Mouse (Mus musculus): ENCODE data around the gene Fscn1. TPM values are rescaled to one million over a fixed set of nuclear protein-coding genes. Genes with fewer than 3 reads are reported as not detected.

Fscn1 gene
- polyA plus RNA-seq, 1 experiment from 2014 or later, result 506 TPM

- Histone ChIP-seq H3K4me2 (no peak overlapping the region), H3K27ac (replicated peaks) (no peak overlapping the region), H3K4me1 (replicated peaks) (no peaks in the 10 kb centered on the region), H3K9me3 (no peaks in the 10 kb centered on the region), H3K27me3 (no peaks in the 10 kb centered on the region), H3K36me3 (no peaks in the 10 kb centered on the region), H3K4me3 (no peak overlapping the region), H3K9ac (no peak overlapping the region)
- 58% methylated on average over 8 of the region's 8 CpGs for WGBS
- ATAC-seq (ENCODE audit: low FRiP score, low read depth), result no peak
Observed at GRCm38 (mm10) chr5:142983174-142983573, 23.0 kb downstream of the Fscn1 start.

GRCm38 (mm10) chr5:142984271-142984670, 24.1 kb downstream of the Fscn1 start:
- no peak overlapping the region for H3K4me2 ChIP-seq
- no peak overlapping the region for H3K27ac ChIP-seq (replicated peaks)
- H3K4me3 ChIP-seq, result no peak overlapping the region
- ATAC-seq (ENCODE audit: low FRiP score, low read depth), result no peak
- no peak overlapping the region for H3K9ac ChIP-seq
- no peaks in the 10 kb centered on the region for H3K4me1 ChIP-seq (replicated peaks)
- no peaks in the 10 kb centered on the region for H3K36me3 ChIP-seq
- WGBS, result 71% methylated on average over 10 of the region's 10 CpGs
- no peaks in the 10 kb centered on the region for H3K27me3 ChIP-seq
- H3K9me3 ChIP-seq, result no peaks in the 10 kb centered on the region

DNA sequence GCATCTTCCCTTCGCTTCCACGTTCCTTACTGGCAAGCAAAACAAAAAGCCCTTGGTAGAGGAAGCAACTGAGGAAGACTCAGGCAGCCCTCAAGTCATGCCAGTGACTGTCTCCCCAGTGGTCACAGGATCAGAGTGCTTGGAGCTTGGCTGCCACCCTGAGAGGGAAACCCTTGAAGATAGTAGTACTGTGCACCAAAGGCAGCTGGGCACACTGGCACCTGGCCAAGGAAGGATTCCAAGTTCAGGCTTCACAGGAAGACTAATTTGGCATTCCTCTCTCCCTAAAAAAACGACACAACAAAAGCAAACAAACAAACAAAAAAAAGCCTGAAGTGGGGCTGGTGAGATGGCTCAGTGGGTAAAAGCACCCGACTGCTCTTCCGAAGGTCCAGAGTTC, 28.4 kb downstream of the Fscn1 start:
- H3K9ac ChIP-seq, result no peak overlapping the region
- H3K9me3 ChIP-seq, result no peaks in the 10 kb centered on the region
- H3K27me3 ChIP-seq, result no peaks in the 10 kb centered on the region
- no peak overlapping the region; the same call in 1 of the 2 replicates for H3K27ac ChIP-seq (replicated peaks)
- H3K36me3 ChIP-seq, result peaks cover 16% of the 10 kb centered on the region; the same call in 1 of the 2 replicates
- H3K4me3 ChIP-seq, result no peak overlapping the region
- H3K4me2 ChIP-seq, result no peak overlapping the region
- ATAC-seq (ENCODE audit: low FRiP score, low read depth), result peak; percentile 63; the same call in 1 of the 2 replicates
- 71% methylated on average over 5 of the region's 5 CpGs for WGBS
- H3K4me1 ChIP-seq (replicated peaks), result no peaks in the 10 kb centered on the region

DNA sequence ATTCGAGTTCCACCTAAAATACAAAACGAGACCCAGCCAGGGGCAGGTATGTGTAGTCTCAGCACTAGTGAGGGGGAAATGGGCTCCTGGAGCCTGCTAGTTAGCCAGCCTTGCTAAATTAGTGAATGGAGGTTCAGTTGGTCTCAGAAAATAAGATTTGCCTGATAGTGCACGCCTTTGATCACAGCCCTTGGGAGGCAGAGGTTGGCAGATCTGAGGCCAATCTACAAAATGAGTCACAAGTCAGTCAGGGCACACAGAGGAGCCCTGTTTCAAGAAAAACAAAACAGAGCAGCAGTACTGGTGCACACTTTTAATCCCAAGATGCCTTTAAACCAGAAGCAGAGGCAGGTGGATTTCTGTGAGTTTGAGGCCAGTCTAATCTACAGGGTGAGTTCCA, 29.0 kb downstream of the Fscn1 start:
- H3K9ac ChIP-seq, result no peak overlapping the region
- no peak overlapping the region for H3K27ac ChIP-seq (replicated peaks)
- H3K4me3 ChIP-seq, result no peak overlapping the region
- H3K36me3 ChIP-seq, result peaks cover 19% of the 10 kb centered on the region; the same call in 1 of the 2 replicates
- H3K4me1 ChIP-seq (replicated peaks), result no peaks in the 10 kb centered on the region
- no peaks in the 10 kb centered on the region for H3K9me3 ChIP-seq
- 88% methylated on average over 3 of the region's 3 CpGs for WGBS
- no peaks in the 10 kb centered on the region for H3K27me3 ChIP-seq
- ATAC-seq (ENCODE audit: low FRiP score, low read depth), result no peak
- H3K4me2 ChIP-seq, result no peak overlapping the region

DNA sequence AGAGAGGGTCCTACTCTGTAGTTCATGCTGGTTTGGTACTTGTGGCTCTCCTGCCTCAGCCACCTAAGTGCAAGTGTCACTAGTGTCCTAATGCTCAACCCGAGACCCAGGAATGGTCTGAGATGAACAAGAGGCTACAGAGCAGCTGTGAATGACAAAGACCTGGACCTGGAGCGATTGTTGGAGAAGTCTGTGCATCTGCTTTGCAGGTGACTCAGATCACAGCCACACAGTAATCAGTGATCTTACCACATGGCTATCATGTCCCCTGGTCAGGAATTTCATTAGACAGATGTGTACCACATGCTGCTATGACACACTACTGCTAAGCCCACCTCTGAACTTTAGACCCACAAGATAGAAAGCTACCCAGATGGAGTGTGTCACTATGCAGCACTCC, 34.6 kb downstream of the Fscn1 start:
- H3K9me3 ChIP-seq, result no peaks in the 10 kb centered on the region
- no peaks in the 10 kb centered on the region for H3K27me3 ChIP-seq
- no peak for ATAC-seq (ENCODE audit: low FRiP score, low read depth)
- H3K9ac ChIP-seq, result no peak overlapping the region
- H3K4me1 ChIP-seq (replicated peaks), result no peaks in the 10 kb centered on the region
- H3K36me3 ChIP-seq, result peaks cover 19% of the 10 kb centered on the region; the same call in 1 of the 2 replicates
- no peak overlapping the region for H3K27ac ChIP-seq (replicated peaks)
- no peak overlapping the region for H3K4me2 ChIP-seq
- WGBS, result 97% methylated on average over 2 of the region's 2 CpGs
- H3K4me3 ChIP-seq, result no peak overlapping the region

GRCm38 (mm10) chr5:142997526-142997925, 37.4 kb downstream of the Fscn1 start:
- Histone ChIP-seq H3K4me3 (no peak overlapping the region), H3K27ac (replicated peaks) (no peak overlapping the region), H3K4me2 (no peak overlapping the region), H3K9ac (no peak overlapping the region), H3K36me3 (peaks cover 11% of the 10 kb centered on the region; the same call in 1 of the 2 replicates), H3K27me3 (no peaks in the 10 kb centered on the region), H3K9me3 (no peaks in the 10 kb centered on the region), H3K4me1 (replicated peaks) (peaks cover 12% of the 10 kb centered on the region)
- WGBS, result 65% methylated on average over 9 of the region's 9 CpGs
- no peak for ATAC-seq (ENCODE audit: low FRiP score, low read depth)

- Histone ChIP-seq H3K4me3 (no peak overlapping the region), H3K4me2 (no peak overlapping the region), H3K9ac (no peak overlapping the region), H3K27ac (replicated peaks) (no peak overlapping the region), H3K36me3 (peaks cover 5% of the 10 kb centered on the region; the same call in 1 of the 2 replicates), H3K4me1 (replicated peaks) (peaks cover 12% of the 10 kb centered on the region), H3K27me3 (no peaks in the 10 kb centered on the region), H3K9me3 (no peaks in the 10 kb centered on the region)
- 50% methylated on average over 2 of the region's 2 CpGs for WGBS
- no peak for ATAC-seq (ENCODE audit: low FRiP score, low read depth)
Observed at GRCm38 (mm10) chr5:142998171-142998570, 38.0 kb downstream of the Fscn1 start.

- WGBS, result 56% methylated on average over 4 of the region's 4 CpGs
- Histone ChIP-seq H3K9me3 (no peaks in the 10 kb centered on the region), H3K4me3 (no peak overlapping the region), H3K4me2 (no peak overlapping the region), H3K27ac (replicated peaks) (peak overlapping the region; percentile 76; the same call in 1 of the 2 replicates), H3K9ac (no peak overlapping the region), H3K36me3 (no peaks in the 10 kb centered on the region; the same call in 1 of the 2 replicates), H3K27me3 (no peaks in the 10 kb centered on the region), H3K4me1 (replicated peaks) (peaks cover 12% of the 10 kb centered on the region)
- ATAC-seq (ENCODE audit: low FRiP score, low read depth), result no peak
Observed at GRCm38 (mm10) chr5:143000091-143000490, 39.9 kb downstream of the Fscn1 start.

GRCm38 (mm10) chr5:143000654-143001500, 40.7 kb downstream of the Fscn1 start:
- Histone ChIP-seq H3K4me3 (no peak overlapping the region), H3K4me1 (replicated peaks) (peaks cover 12% of the 10 kb centered on the region), H3K9ac (no peak overlapping the region), H3K9me3 (no peaks in the 10 kb centered on the region), H3K4me2 (no peak overlapping the region), H3K36me3 (no peaks in the 10 kb centered on the region; the same call in 1 of the 2 replicates), H3K27ac (replicated peaks) (peak overlapping the region; percentile 76), H3K27me3 (no peaks in the 10 kb centered on the region)
- 50% methylated on average over 9 of the region's 9 CpGs for WGBS
- peak; percentile 23; the same call in 1 of the 2 replicates for ATAC-seq (ENCODE audit: low FRiP score, low read depth)

GRCm38 (mm10) chr5:143009383-143009782, 49.2 kb downstream of the Fscn1 start:
- WGBS, result 37% methylated on average over 10 of the region's 11 CpGs
- no peak for ATAC-seq (ENCODE audit: low FRiP score, low read depth)
- no peak overlapping the region for H3K9ac ChIP-seq
- H3K27me3 ChIP-seq, result no peaks in the 10 kb centered on the region
- peak overlapping the region; percentile 73 for H3K27ac ChIP-seq (replicated peaks)
- peak overlapping the region; percentile 4; the same call in 1 of the 2 replicates for H3K4me2 ChIP-seq
- H3K4me1 ChIP-seq (replicated peaks), result peaks cover 8% of the 10 kb centered on the region; the same call in 1 of the 2 replicates
- no peaks in the 10 kb centered on the region for H3K9me3 ChIP-seq
- no peak overlapping the region for H3K4me3 ChIP-seq
- H3K36me3 ChIP-seq, result peaks cover 33% of the 10 kb centered on the region

DNA sequence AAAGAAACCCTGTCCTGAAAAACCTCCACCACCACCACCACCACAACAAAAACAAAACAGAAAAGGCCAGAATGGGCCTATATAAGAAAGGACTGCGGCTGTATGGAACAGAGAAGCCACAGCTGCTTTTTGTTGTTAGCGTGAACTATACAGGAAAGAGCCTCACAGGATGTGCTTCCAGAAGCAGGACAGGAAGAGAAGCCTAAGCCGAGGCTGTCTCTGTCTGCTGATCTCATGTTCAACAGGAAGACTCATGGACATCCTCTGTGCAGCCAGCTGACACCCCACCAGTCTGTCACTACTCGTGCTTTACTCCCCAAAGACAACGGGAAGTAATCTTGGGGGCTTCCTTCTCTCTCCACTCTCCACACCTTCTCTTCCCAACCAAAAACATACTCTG, 57.3 kb downstream of the Fscn1 start:
- H3K36me3 ChIP-seq, result peaks cover 22% of the 10 kb centered on the region
- no peak for ATAC-seq (ENCODE audit: low FRiP score, low read depth)
- H3K4me2 ChIP-seq, result no peak overlapping the region
- 90% methylated on average over 5 of the region's 5 CpGs for WGBS
- no peak overlapping the region for H3K4me3 ChIP-seq
- no peaks in the 10 kb centered on the region for H3K9me3 ChIP-seq
- H3K9ac ChIP-seq, result no peak overlapping the region
- no peaks in the 10 kb centered on the region for H3K27me3 ChIP-seq
- no peaks in the 10 kb centered on the region for H3K4me1 ChIP-seq (replicated peaks)
- H3K27ac ChIP-seq (replicated peaks), result no peak overlapping the region

Measured in hindbrain, embryonic 15.5 days (tissue).